Mouse (Mus musculus) neural tube, embryonic 11.5 days (tissue): Measurements from ENCODE around the gene Angel1. TPM values are rescaled to one million over a fixed set of nuclear protein-coding genes. Genes with fewer than 3 reads are reported as not detected.

Experiments
- ATAC-seq: fragments of 200-750 bp; cut with Nextera tagmentation; 2 replicates; pipeline ENCODE4 v1.8.0; 2017; ENCODE audit warnings: moderate number of reproducible peaks, mild to moderate bottlenecking, moderate TSS enrichment, moderate library complexity; ENCODE audit not compliant: insufficient read depth, low FRiP score, low TSS enrichment
- DNase-seq: peaks from one replicate; pipeline ENCODE4 v3.0.0-alpha.2; 2015; ENCODE audit warnings: low spot score
- H3K27ac ChIP-seq: fragments of 300-500 bp; sonication (generic); 2 replicates; pipeline ENCODE4 v1.5.1; 2014; ENCODE audit warnings: low read depth, mild to moderate bottlenecking, low read length
- H3K27me3 ChIP-seq: fragments of 300-500 bp; sonication (generic); 2 replicates; pipeline ENCODE4 v1.6.1; 2014; ENCODE audit warnings: mild to moderate bottlenecking, low read length, mixed read lengths; ENCODE audit not compliant: control insufficient read depth, insufficient read depth
- H3K36me3 ChIP-seq: fragments of 300-500 bp; sonication (generic); 2 replicates; pipeline ENCODE4 v1.6.1; 2014; ENCODE audit warnings: mild to moderate bottlenecking, low read length, moderate library complexity, mixed read lengths; ENCODE audit not compliant: control insufficient read depth, insufficient read depth
- H3K4me1 ChIP-seq: fragments of 300-500 bp; sonication (generic); 2 replicates; pipeline ENCODE4 v1.6.1; 2014; ENCODE audit warnings: low read length, mixed read lengths; ENCODE audit not compliant: control insufficient read depth, insufficient read depth
- H3K4me2 ChIP-seq: fragments of 300-500 bp; sonication (generic); 2 replicates; pipeline ENCODE4 v1.6.1; 2014; ENCODE audit warnings: low read depth, mild to moderate bottlenecking, moderate library complexity
- H3K4me3 ChIP-seq: fragments of 300-500 bp; sonication (generic); 2 replicates; pipeline ENCODE4 v1.5.1; 2014; ENCODE audit warnings: low read depth, low read length
- H3K9ac ChIP-seq: fragments of 300-500 bp; sonication (generic); 2 replicates; pipeline ENCODE4 v1.6.1; 2014; ENCODE audit warnings: mild to moderate bottlenecking, low read length
- H3K9me3 ChIP-seq: fragments of 300-500 bp; sonication (generic); 2 replicates; pipeline ENCODE4 v1.6.1; 2016; ENCODE audit warnings: low read length; ENCODE audit not compliant: control insufficient read depth
- WGBS: fragments of 180-500 bp; shearing (Covaris S2); extraction: QIAGEN DNeasy Blood & Tissue Kit; methylation state at CpG from one replicate; pipeline ENCODE4 v1.1.7; 2014; 5-methylcytosine and 5-hydroxymethylcytosine counted together
- polyA plus RNA-seq: library from polyadenylated mRNA; unstranded; fragments of >200 nt; fragmentation: Nextera tagmentation; extraction: Ambion mirVana; gene quantifications from 2 replicates; pipeline ENCODE4 v1.2.1, GENCODE M21; 2014

Gene Angel1
- polyA plus RNA-seq, 1 experiment from 2014 or later = 14.8 TPM

DNA sequence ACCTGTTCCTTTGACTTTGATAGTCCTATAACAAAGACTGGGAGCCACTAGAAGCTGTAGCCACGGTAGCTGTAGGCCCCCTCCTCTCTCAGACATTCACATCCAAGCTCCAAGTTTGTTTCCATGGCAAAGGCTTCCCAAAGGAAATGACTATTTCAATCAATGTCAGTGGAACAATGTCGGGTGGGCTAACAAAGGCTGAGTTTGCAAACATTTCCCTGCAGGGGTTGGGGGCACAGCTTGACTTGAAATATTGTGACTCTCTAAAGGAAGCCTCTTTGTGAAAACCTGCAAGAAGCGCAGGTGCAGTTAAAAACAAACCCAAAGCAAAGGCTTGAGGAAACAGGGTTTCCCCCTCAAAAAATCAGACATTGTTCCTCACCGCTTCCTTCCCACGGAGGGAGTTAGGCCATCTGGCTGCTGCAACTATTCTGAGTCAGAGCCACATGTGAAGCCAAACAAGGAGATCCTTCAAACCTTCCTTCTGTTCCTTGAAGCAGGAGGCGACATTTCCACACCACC, 66.8 kb downstream of the Angel1 start:
- peaks cover 8% of the 10 kb centered on the region; the same call in 1 of the 2 replicates for H3K4me1 ChIP-seq
- peak; percentile 77 for ATAC-seq
- DNase-seq = peak; percentile 81
- 16% methylated on average over 6 of the region's 6 CpGs for WGBS
- H3K9me3 ChIP-seq = no peaks in the 10 kb centered on the region
- peak overlapping the region; percentile 65 for H3K27ac ChIP-seq
- H3K9ac ChIP-seq = no peak overlapping the region
- H3K36me3 ChIP-seq = no peaks in the 10 kb centered on the region
- H3K4me2 ChIP-seq = no peak overlapping the region
- no peak overlapping the region for H3K4me3 ChIP-seq
- no peaks in the 10 kb centered on the region for H3K27me3 ChIP-seq

DNA sequence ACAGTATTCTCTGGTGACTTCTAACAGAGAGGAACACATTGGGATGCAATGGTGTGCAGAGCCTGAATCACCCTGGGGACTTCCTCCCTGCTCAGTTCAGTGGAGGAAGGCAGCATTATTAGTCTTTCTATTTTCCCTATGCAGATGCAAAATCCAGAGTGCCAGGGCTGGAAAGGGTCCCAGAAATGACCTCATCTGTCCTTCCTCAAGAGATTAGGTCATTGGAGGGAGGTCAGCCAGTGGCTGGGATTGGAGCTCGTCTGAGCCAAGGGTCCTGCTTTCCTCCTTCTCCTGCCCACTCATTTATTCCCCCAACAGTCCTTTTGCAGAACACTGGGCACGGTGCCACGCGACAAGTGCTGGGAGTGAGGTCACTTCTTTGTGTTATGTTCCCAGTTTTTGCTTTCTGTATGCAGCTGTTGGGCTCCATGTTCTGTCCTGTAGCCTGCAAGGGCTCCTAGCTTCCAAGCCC, 73.7 kb downstream of the Angel1 start:
- WGBS = 68% methylated on average over 4 of the region's 4 CpGs
- Histone ChIP-seq H3K4me3 (no peak overlapping the region), H3K27me3 (no peaks in the 10 kb centered on the region), H3K4me1 (0 out of 2 replicates have a peak, but pooled peaks cover 6% of the 10 kb centered on the region), H3K27ac (no peak overlapping the region), H3K4me2 (no peak overlapping the region), H3K9me3 (no peaks in the 10 kb centered on the region), H3K9ac (no peak overlapping the region), H3K36me3 (no peaks in the 10 kb centered on the region)
- ATAC-seq (no peak), DNase-seq (no peak)

DNA sequence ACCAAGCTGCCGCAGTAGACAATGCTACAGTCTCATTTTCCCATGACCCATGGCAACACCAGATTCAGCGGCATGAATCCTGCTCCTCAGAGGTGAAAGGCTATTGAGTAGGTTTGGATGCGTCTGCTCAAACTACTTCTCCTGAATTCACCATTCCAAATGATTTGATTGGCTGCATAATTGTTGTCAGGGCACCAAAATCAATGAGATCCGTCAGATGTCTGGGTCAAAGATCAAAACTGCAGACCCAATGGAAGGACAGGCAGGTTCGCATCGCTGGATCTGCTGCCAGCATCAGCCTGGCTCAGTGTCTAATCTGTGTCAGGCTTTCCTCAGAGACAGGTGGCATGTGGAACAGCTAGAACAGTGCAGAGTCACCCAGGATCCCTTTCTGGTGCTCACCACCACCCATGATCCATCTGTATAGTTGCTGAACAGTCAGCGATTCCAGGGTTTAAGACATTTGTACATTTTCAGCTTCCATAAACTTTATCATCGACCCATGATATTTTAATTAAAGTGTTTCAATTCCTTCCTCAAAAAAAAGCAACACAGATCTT, 74.9 kb downstream of the Angel1 start:
- DNase-seq = no peak
- Histone ChIP-seq H3K4me2 (no peak overlapping the region), H3K27ac (no peak overlapping the region), H3K4me3 (no peak overlapping the region), H3K9ac (no peak overlapping the region), H3K4me1 (0 out of 2 replicates have a peak, but pooled peaks cover 11% of the 10 kb centered on the region), H3K9me3 (no peaks in the 10 kb centered on the region), H3K36me3 (no peaks in the 10 kb centered on the region), H3K27me3 (no peaks in the 10 kb centered on the region)
- no peak for ATAC-seq
- WGBS = 87% methylated on average over 8 of the region's 8 CpGs

Other genes with a start within 250 kb of the Angel1 start
- gene Vash1, start 47.8 kb downstream of the Angel1 start, polyA plus RNA-seq = 26.6 and 27.8 TPM in 2 replicates
- gene Lrrc74a, start 7.9 kb upstream of the Angel1 start, polyA plus RNA-seq = not detected in 2 replicates
- gene Irf2bpl, start 158.3 kb upstream of the Angel1 start, polyA plus RNA-seq = 19.4 and 20.6 TPM in 2 replicates
- gene Cipc, start 220.6 kb upstream of the Angel1 start, polyA plus RNA-seq = 40.1 and 42.8 TPM in 2 replicates